Mouse (Mus musculus) heart, postnatal 0 days (tissue): ENCODE measurements around the gene Stim1.

Experiments used
- CTCF ChIP-seq: IDR thresholded peaks from 2 replicates; pipeline ENCODE4 v1.5.1; 2016; ENCODE audit warnings: antibody characterized with exemption, control low read depth, low read depth
- EP300 ChIP-seq: IDR thresholded peaks from 2 replicates; pipeline ENCODE4 v1.6.1; 2016; ENCODE audit warnings: antibody characterized with exemption, low read depth

DNA sequence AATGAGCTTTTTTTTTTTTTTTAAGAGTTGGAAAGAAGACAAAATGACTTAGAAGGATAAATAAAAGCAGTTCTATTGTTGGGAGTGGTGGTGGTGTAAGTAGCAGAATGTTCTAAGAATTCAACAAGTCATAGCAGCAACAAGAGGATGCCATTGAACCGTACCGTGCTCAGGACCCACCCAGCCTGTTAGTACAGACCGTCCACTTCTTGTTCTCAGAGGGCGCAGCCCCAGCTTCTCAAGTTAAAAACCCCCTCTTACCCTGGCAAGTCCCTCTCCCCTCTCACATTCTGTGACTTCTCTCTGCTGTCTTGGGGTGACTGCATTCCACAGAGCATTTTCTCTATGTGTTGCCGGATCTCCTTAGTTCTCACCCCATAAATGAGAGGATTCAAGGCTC, 209.0 kb downstream of the Stim1 start:
- TF ChIP-seq CTCF (no peak), EP300 (no peak)
